14 mouse cellular contexts compared by ENCODE assay signal in genomic region chr14:99176559-99176958, GRCm38 (mm10).
DNase-seq lines count a peak whose midpoint lies in the region; ATAC-seq lines count a peak whose summit lies in the region.
"Had no signal": no experiment of that assay in that cellular context is flagged by ENCODE, and none has a peak within 500 bp of the region (broad histone marks: within the 10 kb centered on the region; RNA-seq: fewer than 3 reads in every experiment).

No protein-coding gene starts in this region.

- H3K4me1 ChIP-seq in kidney, embryonic 14.5 days (ENCODE audit: control insufficient read depth, insufficient read depth, low read length): no peaks in the 10 kb centered on the region
- no peaks in the 10 kb centered on the region for H3K4me1 ChIP-seq in embryonic facial prominence, embryonic 10.5 days
- H3K4me1 ChIP-seq in stomach, embryonic 16.5 days (ENCODE audit: control insufficient read depth, insufficient read depth, low read length): peaks cover 3% of the 10 kb centered on the region; the same call in 1 of the 2 replicates
- H3K4me1 ChIP-seq: forebrain, embryonic 15.5 days; hindbrain, embryonic 13.5 days; midbrain, embryonic 13.5 days had no signal

- DNase-seq in kidney, postnatal 10 days: peak; percentile 30
- peak; percentile 26 for DNase-seq in embryonic facial prominence, embryonic 10.5 days (ENCODE audit: low spot score)
- DNase-seq in large intestine, adult 2 months (ENCODE audit: low read depth, low spot score): peak; percentile 38
- no peak for DNase-seq in natural killer cell, adult 2 months (ENCODE audit: low spot score in 2 of 2)
- no peak for DNase-seq in testis, postnatal 14 days (ENCODE audit: low spot score)
- DNase-seq: layer of hippocampus, postnatal 36 days; thymus, postnatal 4 days had no signal

- H3K4me3 ChIP-seq in kidney, embryonic 14.5 days (ENCODE audit: low read length): no peak overlapping the region
- H3K4me3 ChIP-seq in embryonic facial prominence, embryonic 10.5 days: no peak overlapping the region
- H3K4me3 ChIP-seq in stomach, embryonic 16.5 days (replicated peaks; ENCODE audit: low read length): no peak overlapping the region
- H3K4me3 ChIP-seq: forebrain, embryonic 15.5 days; hindbrain, embryonic 13.5 days; midbrain, embryonic 13.5 days had no signal

- no peak overlapping the region for H3K9ac ChIP-seq in kidney, embryonic 14.5 days (ENCODE audit: low read depth, low read length)
- no peak overlapping the region for H3K9ac ChIP-seq in stomach, embryonic 16.5 days (ENCODE audit: low read length)
- H3K9ac ChIP-seq: forebrain, embryonic 15.5 days; hindbrain, embryonic 13.5 days; liver, embryonic 14.5 days; midbrain, embryonic 13.5 days had no signal

- WGBS in kidney, embryonic 14.5 days: 39% methylated on average over 9 of the region's 9 CpGs
- WGBS in embryonic facial prominence, embryonic 10.5 days: 50% methylated on average over 9 of the region's 9 CpGs
- 36% methylated on average over 9 of the region's 9 CpGs for WGBS in large intestine, adult 2 months
- WGBS in stomach, embryonic 16.5 days: 37% methylated on average over 9 of the region's 9 CpGs

- no peak overlapping the region for H3K4me2 ChIP-seq in kidney, embryonic 14.5 days (replicated peaks; ENCODE audit: low read depth, low read length)
- H3K4me2 ChIP-seq in stomach, embryonic 16.5 days (ENCODE audit: low read depth, low read length): no peak overlapping the region
- H3K4me2 ChIP-seq: forebrain, embryonic 15.5 days; hindbrain, embryonic 13.5 days; midbrain, embryonic 13.5 days had no signal

- H3K27ac ChIP-seq in kidney, embryonic 14.5 days (ENCODE audit: low read depth, low read length): no peak overlapping the region
- no peak overlapping the region for H3K27ac ChIP-seq in embryonic facial prominence, embryonic 10.5 days (replicated peaks)
- H3K27ac ChIP-seq in stomach, embryonic 16.5 days (ENCODE audit: low read length): peak overlapping the region; percentile 42; the same call in 1 of the 2 replicates
- H3K27ac ChIP-seq: forebrain, embryonic 15.5 days; hindbrain, embryonic 13.5 days; liver, embryonic 14.5 days; midbrain, embryonic 13.5 days had no signal

- no peaks in the 10 kb centered on the region for H3K9me3 ChIP-seq in kidney, embryonic 14.5 days (ENCODE audit: control insufficient read depth, low read length)
- no peaks in the 10 kb centered on the region for H3K9me3 ChIP-seq in embryonic facial prominence, embryonic 10.5 days
- no peaks in the 10 kb centered on the region for H3K9me3 ChIP-seq in stomach, embryonic 16.5 days (replicated peaks; ENCODE audit: control insufficient read depth, low read length)
- H3K9me3 ChIP-seq: forebrain, embryonic 15.5 days; hindbrain, embryonic 13.5 days; midbrain, embryonic 13.5 days had no signal

- H3K27me3 ChIP-seq in kidney, embryonic 14.5 days (ENCODE audit: control insufficient read depth, insufficient read depth, low read length): no peaks in the 10 kb centered on the region
- no peaks in the 10 kb centered on the region for H3K27me3 ChIP-seq in embryonic facial prominence, embryonic 10.5 days (replicated peaks; ENCODE audit: low read depth, poor library complexity, severe bottlenecking)
- no peaks in the 10 kb centered on the region for H3K27me3 ChIP-seq in stomach, embryonic 16.5 days (ENCODE audit: control insufficient read depth, insufficient read depth, low read length)
- H3K27me3 ChIP-seq: CH12.LX; forebrain, embryonic 15.5 days; hindbrain, embryonic 13.5 days; midbrain, embryonic 13.5 days had no signal

- no peak for ATAC-seq in kidney, embryonic 14.5 days (ENCODE audit: low FRiP score, low TSS enrichment)
- peak; percentile 59; the same call in 1 of the 2 replicates for ATAC-seq in stomach, embryonic 16.5 days (ENCODE audit: insufficient read depth, low FRiP score)
- ATAC-seq: forebrain, embryonic 15.5 days; midbrain, embryonic 13.5 days had no signal

- peaks cover 5% of the 10 kb centered on the region; the same call in 1 of the 2 replicates for H3K36me3 ChIP-seq in kidney, embryonic 14.5 days (ENCODE audit: control insufficient read depth, insufficient read depth, low read length)
- H3K36me3 ChIP-seq in embryonic facial prominence, embryonic 10.5 days (replicated peaks): peaks cover 18% of the 10 kb centered on the region
- H3K36me3 ChIP-seq in stomach, embryonic 16.5 days (ENCODE audit: control insufficient read depth, insufficient read depth, low read length): no peaks in the 10 kb centered on the region

Comparison
In these comparisons a context has a peak if more than half of its experiments do, and no peak if none do; other contexts are left out.
1. DNase-seq: peak in kidney, postnatal 10 days (single experiment), embryonic facial prominence, embryonic 10.5 days (single experiment) and large intestine, adult 2 months (single experiment); none in natural killer cell, adult 2 months (0 of 2) and testis, postnatal 14 days (single experiment).